Mouse (Mus musculus) lung, postnatal 0 days (tissue): ENCODE measurements around the gene Prkcz. TPM values are rescaled to one million over a fixed set of nuclear protein-coding genes. Genes with fewer than 3 reads are reported as not detected.

ENCODE experiments used
- ATAC-seq: fragments of 200-750 bp; cut with Nextera tagmentation; 2 replicates; pipeline ENCODE4 v1.8.0; 2017; ENCODE audit warnings: moderate library complexity
- DNase-seq: peaks from one replicate; pipeline ENCODE4 v3.0.0-alpha.2; 2016; ENCODE audit warnings: low spot score
- H3K27ac ChIP-seq: fragments of 300-500 bp; sonication (generic); 2 replicates; pipeline ENCODE4 v1.5.1; 2014; ENCODE audit warnings: antibody characterized with exemption, mild to moderate bottlenecking, low read length, mixed read lengths
- H3K27me3 ChIP-seq: fragments of 300-500 bp; sonication (generic); replicated peaks from 2 replicates; pipeline ENCODE4 v1.6.1; 2014; ENCODE audit warnings: low read length, mixed read lengths; ENCODE audit not compliant: insufficient read depth
- H3K36me3 ChIP-seq: fragments of 300-500 bp; sonication (generic); 2 replicates; pipeline ENCODE4 v1.6.1; 2014; ENCODE audit warnings: low read length, mixed read lengths; ENCODE audit not compliant: insufficient read depth
- H3K4me1 ChIP-seq: fragments of 300-500 bp; sonication (generic); 2 replicates; pipeline ENCODE4 v1.6.1; 2014; ENCODE audit warnings: antibody characterized with exemption, low read depth, low read length, mixed read lengths; ENCODE audit not compliant: insufficient read depth
- H3K4me2 ChIP-seq: fragments of 300-500 bp; sonication (generic); replicated peaks from 2 replicates; pipeline ENCODE4 v1.6.1; 2014; ENCODE audit warnings: low read depth, mild to moderate bottlenecking, low read length, moderate library complexity, mixed read lengths
- H3K4me3 ChIP-seq: fragments of 300-500 bp; sonication (generic); 2 replicates; pipeline ENCODE4 v1.5.1; 2014; ENCODE audit warnings: low read depth, low read length
- H3K9ac ChIP-seq: fragments of 300-500 bp; sonication (generic); replicated peaks from 2 replicates; pipeline ENCODE4 v1.6.1; 2014; ENCODE audit warnings: low read depth, mild to moderate bottlenecking
- H3K9me3 ChIP-seq: fragments of 300-500 bp; sonication (generic); 2 replicates; pipeline ENCODE4 v1.6.1; 2016; ENCODE audit warnings: low read length, mixed read lengths
- CTCF ChIP-seq: IDR thresholded peaks from 2 replicates; pipeline ENCODE4 v1.5.1; 2016; ENCODE audit warnings: antibody characterized with exemption, mild to moderate bottlenecking
- EP300 ChIP-seq: IDR thresholded peaks from 2 replicates; pipeline ENCODE4 v1.6.1; 2016; ENCODE audit warnings: antibody characterized with exemption, mild to moderate bottlenecking, control low read depth
- WGBS: fragments of 180-500 bp; shearing (Covaris S2); extraction: QIAGEN DNeasy Blood & Tissue Kit; methylation state at CpG from one replicate; pipeline ENCODE4 v1.1.7; 2014; 5-methylcytosine and 5-hydroxymethylcytosine counted together
- polyA plus RNA-seq: library from polyadenylated mRNA; unstranded; fragments of >200 nt; fragmentation: Nextera tagmentation; extraction: Ambion mirVana; gene quantifications from 2 replicates; pipeline ENCODE4 v1.2.1, GENCODE M21; 2015

The Prkcz gene
- polyA plus RNA-seq, 1 experiment from 2014 or later = 23.4 TPM

DNA sequence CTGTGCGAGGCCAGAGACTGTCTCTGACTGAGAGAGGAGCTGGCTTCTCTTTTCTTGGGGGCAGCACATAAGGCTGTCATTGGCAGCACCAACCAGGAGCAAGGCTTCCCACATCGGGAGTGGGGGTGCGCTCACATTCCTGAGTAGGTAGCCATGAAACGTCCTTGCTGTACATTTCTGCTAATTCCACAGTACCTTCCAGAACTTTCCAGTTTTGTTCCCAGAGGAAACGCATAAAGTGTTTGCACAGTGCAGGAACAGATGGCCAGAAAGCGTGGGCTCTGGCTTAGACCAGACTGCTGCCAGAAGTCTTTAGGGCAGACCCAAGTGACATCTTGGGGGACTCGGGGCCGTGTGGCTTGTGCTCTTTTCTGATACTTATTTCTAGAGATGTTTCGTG is 77.6 kb downstream of the Prkcz start:
- Histone ChIP-seq H3K4me1 (peaks cover 7% of the 10 kb centered on the region; the same call in 1 of the 2 replicates), H3K27ac (no peak overlapping the region)
- no peak for ATAC-seq

DNA sequence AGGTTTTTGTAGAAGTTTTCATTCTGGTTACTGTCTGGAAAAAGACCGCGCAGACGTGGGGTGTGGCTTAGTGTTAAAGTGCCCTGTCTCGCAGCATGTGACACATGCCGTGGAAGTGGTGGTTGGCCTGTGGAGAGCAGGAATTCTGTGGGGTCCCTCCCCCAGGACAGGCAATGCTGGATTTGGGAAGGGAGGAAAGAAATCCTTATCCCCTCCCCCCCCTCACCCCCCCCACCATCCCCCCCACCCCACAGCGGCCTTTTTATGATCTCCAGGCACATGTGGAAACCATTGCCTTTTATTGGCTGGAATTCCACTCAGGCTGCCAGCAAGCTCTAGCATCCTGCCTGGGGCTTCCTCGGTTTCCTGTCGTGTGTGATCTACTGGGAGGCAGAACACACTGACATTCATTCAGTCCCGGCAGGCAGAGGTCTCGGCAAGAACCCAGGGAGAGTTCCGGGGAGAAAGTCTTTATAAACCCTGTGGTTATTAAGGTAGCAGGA is 78.1 kb downstream of the Prkcz start:
- Histone ChIP-seq H3K4me2 (no peak overlapping the region), H3K9me3 (no peaks in the 10 kb centered on the region), H3K36me3 (no peaks in the 10 kb centered on the region), H3K27me3 (no peaks in the 10 kb centered on the region), H3K4me1 (peaks cover 7% of the 10 kb centered on the region; the same call in 1 of the 2 replicates), H3K4me3 (no peak overlapping the region), H3K9ac (no peak overlapping the region), H3K27ac (no peak overlapping the region)
- DNase-seq (peak; percentile 53), ATAC-seq (peak; percentile 61)
- TF ChIP-seq EP300 = no peak
- TF ChIP-seq CTCF = no peak
- 16% methylated on average over 10 of the region's 11 CpGs for WGBS

More for the DNA sequence above, 77.6 kb downstream of the Prkcz start:
- Histone ChIP-seq H3K4me2 (no peak overlapping the region), H3K27me3 (no peaks in the 10 kb centered on the region), H3K4me3 (no peak overlapping the region), H3K36me3 (no peaks in the 10 kb centered on the region), H3K9me3 (no peaks in the 10 kb centered on the region), H3K9ac (no peak overlapping the region)
- no peak for DNase-seq
- 43% methylated on average over 9 of the region's 9 CpGs for WGBS
- no peak for TF ChIP-seq CTCF
- no peak for TF ChIP-seq EP300

DNA sequence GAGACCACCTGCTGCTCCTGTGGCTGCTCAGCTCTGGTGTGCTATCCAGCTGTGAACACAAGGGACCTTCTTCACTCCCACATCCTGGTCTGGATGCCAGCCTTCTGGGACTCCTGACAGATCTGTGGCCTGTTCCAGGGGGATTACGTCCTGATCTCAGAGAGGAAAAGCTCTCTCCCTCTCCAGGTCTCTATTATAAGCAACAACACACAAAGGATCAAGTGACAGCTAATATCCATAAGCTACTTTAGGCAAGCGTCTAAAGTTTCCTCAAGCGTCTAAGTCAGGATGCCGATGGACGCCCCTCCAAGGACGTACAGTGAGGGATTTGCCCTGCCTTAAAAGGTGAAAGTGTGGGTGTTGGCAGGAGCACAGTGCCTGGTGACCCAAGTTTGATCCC is 78.9 kb downstream of the Prkcz start:
- WGBS = 37% methylated on average over 6 of the region's 6 CpGs
- Histone ChIP-seq H3K4me1 (peaks cover 7% of the 10 kb centered on the region; the same call in 1 of the 2 replicates), H3K27me3 (no peaks in the 10 kb centered on the region), H3K9me3 (no peaks in the 10 kb centered on the region), H3K27ac (no peak overlapping the region), H3K4me2 (no peak overlapping the region), H3K4me3 (no peak overlapping the region), H3K36me3 (no peaks in the 10 kb centered on the region), H3K9ac (no peak overlapping the region)
- DNase-seq (no peak), ATAC-seq (no peak)
- no peak for TF ChIP-seq EP300
- no peak for TF ChIP-seq CTCF

DNA sequence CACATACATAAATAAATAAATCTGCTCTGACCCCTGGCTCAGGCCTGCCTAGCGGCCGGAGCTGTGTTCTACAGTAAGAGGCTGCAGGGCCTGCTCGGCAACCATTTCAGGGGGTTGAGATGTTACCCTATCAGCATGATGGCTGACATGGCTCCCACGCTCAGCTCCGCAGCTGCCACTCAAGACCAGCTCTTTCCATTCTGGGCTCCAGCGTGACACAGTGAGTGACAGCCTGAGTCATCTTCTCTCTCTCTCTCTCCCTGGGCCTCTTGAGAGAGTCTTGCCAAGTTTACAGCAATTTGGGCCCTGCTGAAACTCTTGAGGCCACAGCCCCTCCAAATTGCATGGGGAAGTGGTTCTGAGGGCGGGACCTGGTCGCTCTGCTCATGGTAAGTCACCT is 79.5 kb downstream of the Prkcz start:
- Histone ChIP-seq H3K27ac (no peak overlapping the region), H3K4me2 (no peak overlapping the region), H3K27me3 (no peaks in the 10 kb centered on the region), H3K4me3 (no peak overlapping the region), H3K9ac (no peak overlapping the region), H3K9me3 (no peaks in the 10 kb centered on the region), H3K36me3 (no peaks in the 10 kb centered on the region), H3K4me1 (peaks cover 7% of the 10 kb centered on the region; the same call in 1 of the 2 replicates)
- WGBS = 82% methylated on average over 8 of the region's 8 CpGs
- DNase-seq (no peak), ATAC-seq (peak; percentile 29)
- no peak for TF ChIP-seq CTCF

DNA sequence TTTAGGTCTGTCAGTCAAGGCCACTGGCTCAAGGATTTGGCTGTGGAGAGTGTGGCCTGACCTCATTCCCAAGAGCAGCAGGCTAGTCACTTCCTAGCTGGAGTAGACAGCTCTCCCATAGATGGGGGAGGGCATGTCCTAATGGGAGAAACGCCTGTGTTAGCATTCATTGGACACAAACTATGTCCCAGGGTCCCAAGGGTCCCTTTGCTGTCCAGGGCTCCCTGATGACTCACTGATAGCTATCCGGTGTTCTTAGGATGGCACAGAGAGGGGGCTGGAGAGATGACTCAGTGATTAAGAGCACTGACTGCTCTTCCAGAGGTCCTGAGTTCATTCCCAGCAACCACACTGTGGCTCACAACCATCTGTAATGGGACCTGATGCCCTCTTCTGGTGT is 79.9 kb downstream of the Prkcz start:
- Histone ChIP-seq H3K36me3 (no peaks in the 10 kb centered on the region), H3K9me3 (no peaks in the 10 kb centered on the region), H3K4me3 (no peak overlapping the region), H3K9ac (no peak overlapping the region), H3K4me1 (peaks cover 7% of the 10 kb centered on the region; the same call in 1 of the 2 replicates), H3K27ac (no peak overlapping the region; the same call in 1 of the 2 replicates), H3K27me3 (no peaks in the 10 kb centered on the region), H3K4me2 (no peak overlapping the region)
- TF ChIP-seq CTCF (no peak), EP300 (no peak)
- ATAC-seq (peak; percentile 16), DNase-seq (no peak)
- 38% methylated on average over 2 of the region's 2 CpGs for WGBS

DNA sequence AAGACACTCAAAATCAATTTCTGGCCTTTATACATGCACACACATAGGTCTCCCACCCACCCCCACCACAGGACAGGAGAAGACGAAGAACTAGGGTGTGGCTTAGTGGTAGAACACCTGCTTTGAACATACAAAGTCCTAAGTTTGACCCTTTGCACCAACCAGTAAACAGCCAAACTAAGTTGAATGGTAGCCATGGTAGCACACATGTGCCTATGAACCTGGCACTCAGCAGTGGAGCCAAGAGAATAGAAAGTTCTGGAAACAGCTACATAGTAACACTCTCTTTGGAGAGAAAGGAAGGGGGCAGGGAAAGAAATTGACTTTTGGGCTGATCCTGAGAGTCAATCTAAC is 80.4 kb downstream of the Prkcz start:
- Histone ChIP-seq H3K36me3 (no peaks in the 10 kb centered on the region), H3K9me3 (no peaks in the 10 kb centered on the region), H3K4me1 (peaks cover 7% of the 10 kb centered on the region; the same call in 1 of the 2 replicates), H3K9ac (no peak overlapping the region), H3K4me3 (no peak overlapping the region), H3K27ac (no peak overlapping the region; the same call in 1 of the 2 replicates), H3K27me3 (no peaks in the 10 kb centered on the region), H3K4me2 (no peak overlapping the region)
- no peak for TF ChIP-seq CTCF
- TF ChIP-seq EP300 = no peak
- WGBS = 86% methylated on average over 1 of the region's 1 CpGs
- no peak for DNase-seq
- no peak for ATAC-seq
